Mouse (Mus musculus) liver, embryonic 14.5 days (tissue): ENCODE results near the gene Mef2a.

Experiments used
- CTCF ChIP-seq: IDR thresholded peaks from 2 replicates; pipeline ENCODE4 v1.5.1; 2016; ENCODE audit warnings: antibody characterized with exemption, low read depth, control low read depth
- EP300 ChIP-seq: IDR thresholded peaks from 2 replicates; pipeline ENCODE4 v1.6.1; 2016; ENCODE audit warnings: antibody characterized with exemption, low read depth

GRCm38 (mm10) chr7:67237752-67238151, 134.9 kb downstream of the Mef2a start:
- TF ChIP-seq CTCF = no peak
- no peak for TF ChIP-seq EP300
